Mouse (Mus musculus) embryonic facial prominence, embryonic 11.5 days (tissue): ENCODE results near the gene Pak4. TPM values are rescaled to one million over a fixed set of nuclear protein-coding genes. Genes with fewer than 3 reads are reported as not detected.

Source experiments
- ATAC-seq: fragments of 200-750 bp; cut with Nextera tagmentation; replicated peaks from 2 replicates; pipeline ENCODE4 v1.8.0; 2017; ENCODE audit warnings: low read depth; ENCODE audit not compliant: insufficient number of reproducible peaks, low FRiP score, low TSS enrichment
- DNase-seq: peaks from one replicate; pipeline ENCODE4 v3.0.0-alpha.2; 2015; ENCODE audit warnings: low spot score
- H3K27ac ChIP-seq: fragments of 300-500 bp; sonication (generic); replicated peaks from 2 replicates; pipeline ENCODE4 v1.5.1; 2014; ENCODE audit warnings: mild to moderate bottlenecking, low read depth, low read length, control low read depth
- H3K27me3 ChIP-seq: fragments of 300-500 bp; sonication (generic); 2 replicates; pipeline ENCODE4 v1.6.1; 2014; ENCODE audit warnings: mild to moderate bottlenecking, low read length, moderate library complexity, mixed read lengths; ENCODE audit not compliant: control insufficient read depth, insufficient read depth
- H3K36me3 ChIP-seq: fragments of 300-500 bp; sonication (generic); replicated peaks from 2 replicates; pipeline ENCODE4 v1.6.1; 2014; ENCODE audit warnings: low read depth, mild to moderate bottlenecking, low read length, moderate library complexity, mixed read lengths; ENCODE audit not compliant: control insufficient read depth, insufficient read depth
- H3K4me1 ChIP-seq: fragments of 300-500 bp; sonication (generic); 2 replicates; pipeline ENCODE4 v1.6.1; 2014; ENCODE audit warnings: low read length, mixed read lengths; ENCODE audit not compliant: control insufficient read depth, insufficient read depth
- H3K4me2 ChIP-seq: fragments of 300-500 bp; sonication (generic); 2 replicates; pipeline ENCODE4 v1.6.1; 2014; ENCODE audit warnings: low read depth, mild to moderate bottlenecking, control low read depth, low read length, moderate library complexity
- H3K4me3 ChIP-seq: fragments of 300-500 bp; sonication (generic); 2 replicates; pipeline ENCODE4 v1.5.1; 2014; ENCODE audit warnings: low read depth, low read length, control low read depth
- H3K9ac ChIP-seq: fragments of 300-500 bp; sonication (generic); replicated peaks from 2 replicates; pipeline ENCODE4 v1.6.1; 2014; ENCODE audit warnings: mild to moderate bottlenecking, control low read depth, low read length
- H3K9me3 ChIP-seq: fragments of 300-500 bp; sonication (generic); replicated peaks from 2 replicates; pipeline ENCODE4 v1.6.1; 2016; ENCODE audit warnings: mild to moderate bottlenecking, low read length, inconsistent platforms, mixed read lengths; ENCODE audit not compliant: control insufficient read depth
- WGBS: fragments of 180-500 bp; shearing (Covaris S2); extraction: QIAGEN DNeasy Blood & Tissue Kit; methylation state at CpG from one replicate; pipeline ENCODE4 v1.1.7; 2014; 5-methylcytosine and 5-hydroxymethylcytosine counted together
- polyA plus RNA-seq: library from polyadenylated mRNA; unstranded; fragments of >200 nt; fragmentation: Nextera tagmentation; extraction: Ambion mirVana; gene quantifications from 2 replicates; pipeline ENCODE4 v1.2.1, GENCODE M21; 2014

Gene Pak4
- polyA plus RNA-seq, 1 experiment from 2014 or later, result 25.6 TPM

DNA sequence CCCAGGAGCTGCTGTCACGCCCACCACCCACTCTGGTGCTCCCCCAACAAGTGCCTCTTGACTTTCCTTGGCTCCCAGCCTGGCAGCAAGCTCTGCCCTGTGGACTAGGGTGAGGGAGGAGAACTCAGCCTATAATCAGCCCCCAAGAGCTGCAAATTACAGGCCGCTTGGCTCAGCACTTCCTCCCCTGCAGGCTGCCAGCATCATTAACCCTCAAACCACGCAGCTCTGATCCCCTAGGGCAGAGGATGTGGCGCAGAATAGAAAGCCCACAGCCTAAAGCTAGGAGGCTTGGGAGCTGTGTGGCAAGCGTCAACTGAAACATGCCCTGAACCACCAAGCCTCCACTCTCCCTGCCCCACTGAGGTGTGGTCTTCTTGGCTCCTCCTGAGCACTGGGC is 32.6 kb downstream of the Pak4 start:
- Histone ChIP-seq H3K36me3 (peaks cover 2% of the 10 kb centered on the region), H3K9ac (no peak overlapping the region), H3K4me2 (no peak overlapping the region), H3K4me3 (no peak overlapping the region), H3K4me1 (no peaks in the 10 kb centered on the region), H3K27me3 (no peaks in the 10 kb centered on the region), H3K27ac (no peak overlapping the region), H3K9me3 (no peaks in the 10 kb centered on the region)
- WGBS, result 74% methylated on average over 5 of the region's 5 CpGs
- ATAC-seq (no peak), DNase-seq (no peak)

DNA sequence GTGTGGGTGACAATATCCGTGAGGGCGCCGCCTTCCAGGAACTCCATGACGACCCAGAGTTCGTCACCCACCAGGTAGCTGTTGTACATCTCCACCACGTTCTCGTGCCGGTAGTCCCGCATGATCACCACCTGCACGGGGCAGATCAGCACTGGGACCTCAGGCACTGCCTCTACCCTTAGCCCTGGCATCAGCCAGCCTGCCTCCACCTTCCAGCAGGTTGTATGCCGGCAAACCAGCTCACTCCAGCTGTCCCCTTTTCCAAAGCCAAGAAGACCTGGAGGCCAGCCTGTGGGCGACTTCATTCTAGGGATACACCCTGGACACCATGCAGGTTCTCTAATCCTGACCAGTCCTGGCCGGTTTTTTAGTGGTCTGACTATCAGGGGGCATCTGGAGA is 35.0 kb downstream of the Pak4 start:
- H3K4me1 ChIP-seq, result no peaks in the 10 kb centered on the region
- ATAC-seq (no peak), DNase-seq (no peak)
- H3K27me3 ChIP-seq, result no peaks in the 10 kb centered on the region
- peaks cover 12% of the 10 kb centered on the region for H3K36me3 ChIP-seq
- WGBS, result 91% methylated on average over 13 of the region's 13 CpGs
- no peak overlapping the region for H3K4me3 ChIP-seq
- H3K4me2 ChIP-seq, result no peak overlapping the region
- no peak overlapping the region for H3K9ac ChIP-seq
- no peak overlapping the region for H3K27ac ChIP-seq
- H3K9me3 ChIP-seq, result no peaks in the 10 kb centered on the region

DNA sequence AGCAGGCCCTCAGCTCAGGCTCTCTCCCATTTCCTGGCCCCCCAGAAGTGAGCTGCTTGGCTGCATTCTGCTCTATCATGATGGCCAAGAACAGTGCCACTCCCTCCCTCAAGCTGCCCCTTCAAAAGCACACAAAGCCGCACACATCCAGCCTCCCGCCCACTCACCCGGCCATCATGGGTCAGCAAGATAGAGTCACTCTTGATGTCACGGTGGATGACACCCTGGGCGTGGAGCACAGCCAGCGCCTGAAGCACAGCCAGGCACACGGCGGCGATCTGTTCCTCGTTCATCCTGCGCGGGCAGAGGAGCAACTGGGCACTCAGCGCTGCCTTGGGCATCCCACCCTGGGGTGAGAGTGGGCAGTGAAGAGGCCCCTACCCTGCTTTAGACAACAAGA is 35.6 kb downstream of the Pak4 start:
- WGBS, result 91% methylated on average over 13 of the region's 13 CpGs
- no peak for ATAC-seq

DNA sequence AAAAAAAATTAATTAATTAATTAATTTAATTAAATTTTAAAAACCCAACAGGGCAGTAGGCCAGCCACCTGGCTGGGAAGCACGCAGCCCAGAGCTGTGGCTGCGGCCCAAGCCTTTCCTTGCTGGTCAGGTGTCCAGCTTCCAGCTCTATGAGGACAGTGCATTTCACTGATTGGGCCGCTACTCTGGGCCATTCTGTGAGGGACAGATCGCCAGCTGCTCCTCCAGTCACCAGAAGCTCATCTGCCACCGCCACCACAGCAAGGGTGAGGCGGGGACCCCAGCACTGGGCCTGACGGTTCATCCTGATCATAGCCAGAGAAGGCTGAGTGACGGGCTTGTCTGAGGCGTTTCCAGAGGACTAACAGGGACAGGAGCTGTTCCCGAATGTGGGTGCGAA is 36.0 kb downstream of the Pak4 start:
- Histone ChIP-seq H3K9me3 (no peaks in the 10 kb centered on the region), H3K4me1 (no peaks in the 10 kb centered on the region), H3K36me3 (peaks cover 10% of the 10 kb centered on the region), H3K27me3 (no peaks in the 10 kb centered on the region), H3K4me2 (no peak overlapping the region), H3K27ac (no peak overlapping the region), H3K9ac (no peak overlapping the region), H3K4me3 (no peak overlapping the region)
- no peak for DNase-seq
- ATAC-seq, result no peak
- WGBS, result 93% methylated on average over 11 of the region's 11 CpGs

More for the DNA sequence above, 35.6 kb downstream of the Pak4 start:
- Histone ChIP-seq H3K36me3 (peaks cover 10% of the 10 kb centered on the region), H3K4me2 (no peak overlapping the region), H3K27me3 (no peaks in the 10 kb centered on the region), H3K4me3 (no peak overlapping the region), H3K9me3 (no peaks in the 10 kb centered on the region), H3K27ac (no peak overlapping the region), H3K9ac (no peak overlapping the region), H3K4me1 (no peaks in the 10 kb centered on the region)
- no peak for DNase-seq

DNA sequence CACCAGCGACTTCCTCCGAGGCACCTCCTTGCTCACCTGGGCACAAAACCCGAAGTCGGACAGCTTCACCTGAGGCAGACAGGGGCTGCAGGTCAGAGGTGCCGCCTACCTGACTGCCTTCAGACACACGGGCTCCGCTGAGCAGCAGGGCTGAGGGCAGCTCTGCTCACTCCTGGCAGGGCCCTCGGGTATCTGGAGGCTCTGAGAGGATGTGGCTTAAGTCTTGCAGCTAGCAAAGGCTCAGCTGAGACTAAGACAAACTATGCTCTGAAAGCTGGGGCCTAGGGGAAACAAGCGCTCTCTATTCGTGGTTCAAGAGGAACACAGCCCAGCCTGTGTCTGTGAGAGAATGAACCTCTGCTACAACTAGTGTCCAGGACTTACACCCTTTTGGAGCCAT is 37.1 kb downstream of the Pak4 start:
- H3K9me3 ChIP-seq, result no peaks in the 10 kb centered on the region
- no peak overlapping the region for H3K4me2 ChIP-seq
- H3K4me1 ChIP-seq, result no peaks in the 10 kb centered on the region
- no peak overlapping the region for H3K9ac ChIP-seq
- no peak for DNase-seq
- H3K4me3 ChIP-seq, result no peak overlapping the region
- H3K27ac ChIP-seq, result no peak overlapping the region
- no peaks in the 10 kb centered on the region for H3K27me3 ChIP-seq
- no peak for ATAC-seq
- peaks cover 10% of the 10 kb centered on the region for H3K36me3 ChIP-seq
- WGBS, result 92% methylated on average over 10 of the region's 10 CpGs

DNA sequence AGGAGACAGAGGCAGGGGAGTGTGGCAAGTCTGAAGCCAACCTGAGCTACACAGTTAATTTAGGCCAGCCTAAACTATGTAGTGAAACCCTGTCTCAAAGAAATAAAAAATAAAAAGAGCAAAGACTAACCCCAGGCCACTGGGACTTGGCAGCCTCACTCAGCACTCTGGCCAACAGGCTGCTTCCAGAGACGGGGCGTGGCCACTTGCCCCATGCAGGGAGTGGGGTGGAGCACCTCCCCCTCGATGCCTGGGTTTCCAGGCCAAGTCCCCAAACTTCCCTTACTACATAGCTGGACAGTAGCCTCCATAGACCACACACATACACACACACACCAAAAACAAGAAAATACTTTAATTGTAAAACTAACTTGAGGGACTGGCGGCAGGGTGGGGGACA is 39.5 kb downstream of the Pak4 start:
- WGBS, result 49% methylated on average over 4 of the region's 4 CpGs
- no peaks in the 10 kb centered on the region for H3K9me3 ChIP-seq
- no peaks in the 10 kb centered on the region for H3K27me3 ChIP-seq
- ATAC-seq (no peak), DNase-seq (no peak)
- no peak overlapping the region for H3K27ac ChIP-seq
- no peak overlapping the region for H3K9ac ChIP-seq
- no peak overlapping the region for H3K4me2 ChIP-seq
- H3K36me3 ChIP-seq, result peaks cover 10% of the 10 kb centered on the region
- no peaks in the 10 kb centered on the region for H3K4me1 ChIP-seq
- no peak overlapping the region for H3K4me3 ChIP-seq

DNA sequence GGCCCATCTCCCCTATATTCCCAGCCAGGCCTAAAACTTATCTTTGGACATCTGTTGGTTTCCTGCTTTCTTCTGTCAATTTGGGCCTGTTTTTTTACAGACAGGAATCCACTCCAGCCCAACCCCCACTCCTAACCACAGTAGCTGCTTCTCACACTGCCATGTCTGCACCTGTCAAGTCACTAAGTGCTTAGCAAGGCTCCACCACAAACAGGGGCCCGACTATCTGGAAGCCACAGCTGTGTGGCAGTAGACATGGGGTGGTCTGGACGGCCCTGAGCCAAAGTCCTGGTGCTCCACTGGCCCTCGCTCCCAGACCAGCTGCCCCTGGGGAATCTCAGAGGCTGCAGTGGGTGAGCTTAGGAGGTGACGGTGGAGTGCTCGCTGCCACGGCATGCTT is 40.3 kb downstream of the Pak4 start:
- H3K4me1 ChIP-seq, result no peaks in the 10 kb centered on the region
- no peak for ATAC-seq
- no peaks in the 10 kb centered on the region for H3K27me3 ChIP-seq
- 71% methylated on average over 6 of the region's 6 CpGs for WGBS
- H3K4me2 ChIP-seq, result no peak overlapping the region
- no peak overlapping the region for H3K27ac ChIP-seq
- peaks cover 10% of the 10 kb centered on the region for H3K36me3 ChIP-seq
- no peak for DNase-seq
- H3K4me3 ChIP-seq, result no peak overlapping the region
- H3K9me3 ChIP-seq, result no peaks in the 10 kb centered on the region
- H3K9ac ChIP-seq, result no peak overlapping the region

DNA sequence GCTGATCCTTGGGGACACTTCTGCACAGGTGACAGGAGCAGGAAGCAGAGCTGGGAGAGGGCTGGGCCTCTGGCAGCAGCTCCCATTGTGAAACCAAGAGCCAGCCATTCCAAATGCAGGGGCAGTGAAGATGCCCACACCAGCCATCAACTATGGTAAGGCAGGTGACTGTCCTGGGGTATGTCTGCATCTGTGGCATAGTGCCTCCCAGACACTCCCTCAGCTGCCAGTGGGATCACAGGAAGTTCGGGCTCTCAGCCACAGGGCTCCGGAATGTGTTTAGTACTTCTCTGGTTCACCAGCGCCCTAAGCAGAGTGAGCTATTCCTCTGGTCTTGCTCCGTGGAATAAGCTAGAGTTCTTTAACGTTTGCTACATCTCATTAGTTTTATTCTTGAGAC is 40.9 kb downstream of the Pak4 start:
- Histone ChIP-seq H3K27me3 (no peaks in the 10 kb centered on the region), H3K27ac (no peak overlapping the region), H3K36me3 (peaks cover 10% of the 10 kb centered on the region), H3K9ac (no peak overlapping the region), H3K9me3 (no peaks in the 10 kb centered on the region), H3K4me3 (no peak overlapping the region), H3K4me1 (no peaks in the 10 kb centered on the region), H3K4me2 (no peak overlapping the region)
- ATAC-seq (no peak), DNase-seq (no peak)
- WGBS, result 82% methylated on average over 5 of the region's 5 CpGs
